Mouse (Mus musculus) ES-Bruce4 (cell line): Measurements from ENCODE around the gene Pnrc1.

Experiments used
- CTCF ChIP-seq: IDR thresholded peaks from one replicate; pipeline ENCODE4 v1.8.1; 2011; ENCODE audit warnings: low read depth, low read length
- EP300 ChIP-seq: IDR thresholded peaks from 2 replicates; pipeline ENCODE4 v1.6.1; 2011; ENCODE audit warnings: low read depth, low read length; ENCODE audit not compliant: insufficient read depth
- POLR2A ChIP-seq: IDR thresholded peaks from one replicate; pipeline ENCODE4 v1.8.1; 2011; ENCODE audit warnings: low read length; ENCODE audit not compliant: insufficient read depth

DNA sequence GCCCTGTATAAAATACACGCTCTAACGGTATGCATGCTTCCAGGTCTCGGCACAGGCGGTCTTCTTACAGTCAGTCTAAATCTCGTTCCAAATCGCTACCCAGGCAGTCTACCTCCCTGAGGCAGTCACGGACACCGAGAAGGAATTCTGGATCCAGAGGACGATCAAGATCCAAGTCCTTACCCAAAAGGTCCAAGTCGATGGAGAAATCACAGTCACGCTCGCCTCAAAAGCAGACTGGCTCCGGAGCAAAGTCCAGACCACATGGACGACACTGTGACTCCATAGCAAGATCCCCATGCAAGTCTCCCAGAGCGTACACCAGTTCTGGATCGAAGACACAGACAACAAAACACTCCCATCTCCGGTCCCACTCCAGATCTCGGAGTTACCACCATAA is 59.1 kb downstream of the Pnrc1 start:
- no peak for TF ChIP-seq CTCF
- no peak for TF ChIP-seq POLR2A
- TF ChIP-seq EP300: no peak
